Mouse (Mus musculus) bone marrow macrophage, adult 2 months (primary cell): ENCODE results near the gene Evi5. TPM values are rescaled to one million over a fixed set of nuclear protein-coding genes. Genes with fewer than 3 reads are reported as not detected.
A peak's percentile ranks its signal among the peaks of the same experiment; 100 is the strongest.

Source experiments
- H3K27ac ChIP-seq: 2 replicates; pipeline ENCODE4 v1.5.1; 2012; ENCODE audit warnings: low read depth, low read length; ENCODE audit not compliant: insufficient read depth
- H3K4me1 ChIP-seq: 2 replicates; pipeline ENCODE4 v1.6.1; 2012; ENCODE audit warnings: low read length; ENCODE audit not compliant: control insufficient read depth, insufficient read depth
- H3K4me3 ChIP-seq: 2 replicates; pipeline ENCODE4 v1.5.1; 2012; ENCODE audit warnings: mild to moderate bottlenecking, low read length, moderate library complexity; ENCODE audit not compliant: insufficient read depth
- CTCF ChIP-seq: IDR thresholded peaks from 2 replicates; pipeline ENCODE4 v1.5.1; 2012; ENCODE audit warnings: low read depth, mild to moderate bottlenecking, low read length, moderate library complexity
- POLR2A ChIP-seq: IDR thresholded peaks from 2 replicates; pipeline ENCODE4 v1.6.1; 2012; ENCODE audit warnings: mild to moderate bottlenecking, low read depth, low read length, borderline replicate concordance
- polyA plus RNA-seq: library from polyadenylated mRNA; stranded (reverse); fragments of >200 nt; gene quantifications from 2 replicates; pipeline ENCODE4 v1.2.4, GENCODE M21; 2012; ENCODE audit not compliant: missing spikeins, insufficient read depth, insufficient read length

Gene Evi5
- polyA plus RNA-seq, 1 experiment, result 30.7 TPM

DNA sequence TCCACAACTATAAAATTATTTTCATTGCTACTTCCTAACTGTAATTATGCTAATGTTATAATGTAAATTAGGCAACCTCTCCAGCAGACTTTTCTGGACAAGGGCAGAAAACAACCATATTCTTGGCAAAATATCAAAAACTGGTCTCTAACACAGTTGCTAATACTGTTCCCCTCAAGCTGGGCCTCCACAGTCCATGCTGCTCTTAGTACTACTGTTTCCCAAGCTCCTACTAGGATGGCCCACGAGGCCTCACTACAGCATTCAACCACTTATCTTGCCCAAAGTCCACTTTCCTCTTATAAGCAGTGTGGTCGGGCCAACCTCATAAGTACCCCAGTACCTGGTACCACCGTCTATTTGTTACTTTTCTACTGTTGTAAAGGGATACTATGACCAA is 20.4 kb downstream of the Evi5 start:
- Histone ChIP-seq H3K4me1 (peaks cover 31% of the 10 kb centered on the region), H3K4me3 (no peak overlapping the region), H3K27ac (no peak overlapping the region)
- TF ChIP-seq CTCF (no peak), POLR2A (no peak)

DNA sequence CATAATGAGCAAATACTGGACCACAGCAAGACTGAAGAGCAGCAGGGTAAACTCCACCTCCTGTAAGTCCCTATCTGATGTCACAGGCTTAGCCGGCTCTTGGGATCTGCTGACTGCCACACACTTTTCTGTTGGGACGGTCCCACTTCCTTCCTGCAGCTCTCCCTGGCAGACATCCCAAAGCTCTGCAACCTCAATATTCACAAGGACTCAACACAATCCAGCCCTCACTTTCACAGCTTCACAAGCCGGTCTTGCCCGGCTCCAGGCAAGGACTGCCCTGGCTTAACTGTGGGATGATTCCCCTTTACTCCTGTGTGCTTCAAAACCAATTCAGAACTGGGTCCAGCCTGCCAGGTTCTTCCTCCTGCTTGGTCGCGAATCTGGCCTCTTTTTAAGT is 21.1 kb downstream of the Evi5 start:
- H3K27ac ChIP-seq, result peak overlapping the region; percentile 41

DNA sequence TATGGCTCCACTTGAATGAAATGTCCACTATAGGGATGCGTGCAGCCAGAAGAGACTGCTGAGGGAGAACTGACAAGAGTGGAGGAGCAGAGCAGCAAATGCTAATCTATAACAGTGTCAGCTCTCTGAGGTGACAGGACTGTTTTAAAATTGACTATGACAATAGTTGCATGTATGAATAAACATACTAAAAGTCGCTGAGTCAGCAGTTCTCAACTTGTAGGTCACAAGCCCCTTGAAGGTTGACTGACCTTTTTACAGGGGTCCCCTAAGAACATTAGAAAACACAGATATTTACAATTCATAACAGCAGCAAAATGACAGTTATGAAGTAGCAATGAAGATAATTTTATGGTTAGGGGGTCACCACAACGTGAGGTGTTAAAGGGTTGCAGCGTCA is 25.9 kb downstream of the Evi5 start:
- Histone ChIP-seq H3K4me1 (peaks cover 20% of the 10 kb centered on the region), H3K4me3 (no peak overlapping the region), H3K27ac (no peak overlapping the region)
- TF ChIP-seq POLR2A, result no peak
- no peak for TF ChIP-seq CTCF

More for the DNA sequence above, 21.1 kb downstream of the Evi5 start:
- H3K4me1 ChIP-seq, result peaks cover 31% of the 10 kb centered on the region
- TF ChIP-seq POLR2A, result no peak
- TF ChIP-seq CTCF, result no peak
- H3K4me3 ChIP-seq, result peak overlapping the region; percentile 36

DNA sequence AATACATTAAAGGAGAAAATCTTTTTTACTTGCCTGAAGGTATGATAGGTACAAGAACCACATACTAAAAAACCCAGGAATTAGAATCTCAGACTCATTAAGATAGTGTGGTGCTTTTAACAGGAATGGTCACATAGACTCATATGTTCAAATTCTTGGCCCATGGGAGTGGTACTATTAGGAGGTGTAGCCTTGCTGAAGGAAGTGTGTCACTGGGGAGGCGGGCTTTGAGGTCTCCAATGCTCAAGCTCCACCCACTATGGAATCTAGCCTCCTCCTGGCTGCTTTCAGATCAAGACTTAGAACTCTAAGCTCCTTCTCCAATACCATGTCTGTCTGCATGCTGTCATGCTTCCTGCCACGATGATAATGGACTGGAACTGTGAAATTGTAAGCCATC is 27.1 kb downstream of the Evi5 start:
- TF ChIP-seq POLR2A (no peak), CTCF (no peak)
- H3K27ac ChIP-seq, result no peak overlapping the region
- no peak overlapping the region for H3K4me3 ChIP-seq

DNA sequence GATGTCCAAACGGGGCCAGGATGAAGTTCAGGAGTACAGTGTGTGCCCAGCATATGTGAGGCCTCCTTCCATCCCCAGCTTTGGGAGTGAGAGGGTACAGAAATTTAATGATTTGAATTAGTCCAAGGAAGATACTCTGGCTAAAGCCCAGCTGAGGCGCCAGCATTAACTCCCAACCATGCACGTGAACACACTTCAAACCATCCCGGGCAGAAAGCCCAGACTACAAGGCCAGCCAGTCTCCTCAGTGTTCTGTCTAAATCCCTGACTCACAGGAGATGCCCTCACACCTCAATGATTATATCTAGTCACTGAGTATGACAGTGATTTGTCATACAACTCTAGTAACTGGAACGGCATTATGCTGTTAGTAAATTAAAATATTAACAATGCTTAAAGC is 27.6 kb downstream of the Evi5 start:
- Histone ChIP-seq H3K4me3 (no peak overlapping the region), H3K27ac (no peak overlapping the region), H3K4me1 (peaks cover 9% of the 10 kb centered on the region)
- TF ChIP-seq CTCF (no peak), POLR2A (no peak)

More for the DNA sequence above, 27.1 kb downstream of the Evi5 start:
- H3K4me1 ChIP-seq, result peaks cover 13% of the 10 kb centered on the region

DNA sequence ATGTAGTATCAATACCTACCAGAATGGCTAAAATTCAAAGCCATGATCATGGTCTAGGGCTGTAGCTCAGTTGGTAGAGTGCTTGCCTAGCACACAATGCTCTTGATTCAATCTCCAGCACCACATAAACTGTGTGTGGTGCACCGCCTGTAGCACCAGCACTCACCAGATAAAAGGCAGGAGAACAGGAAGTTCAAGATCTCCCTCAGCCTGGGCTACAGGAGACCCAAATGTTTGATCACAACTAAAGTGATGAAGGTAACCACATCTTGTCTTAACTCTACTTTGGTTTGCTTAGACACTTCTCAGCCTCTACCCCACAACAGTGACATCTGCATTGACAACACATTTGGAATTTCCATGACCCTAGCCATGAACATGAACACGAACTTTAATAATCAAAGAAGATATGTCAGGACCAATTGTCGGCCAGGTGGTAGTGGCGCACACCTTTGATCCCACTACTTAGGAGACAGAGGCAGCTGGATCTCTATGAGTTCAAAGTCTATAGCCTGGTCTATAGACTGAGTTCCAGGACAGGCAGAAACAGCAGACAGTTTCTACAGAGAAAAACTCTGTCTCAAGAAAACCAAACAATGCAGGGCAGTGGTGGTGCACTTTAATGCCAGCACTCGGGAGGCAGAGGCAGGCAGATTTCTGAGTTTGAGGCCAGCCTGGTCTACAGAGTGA is 34.2 kb downstream of the Evi5 start:
- TF ChIP-seq CTCF (no peak), POLR2A (no peak)
- Histone ChIP-seq H3K27ac (no peak overlapping the region), H3K4me1 (peaks cover 13% of the 10 kb centered on the region), H3K4me3 (no peak overlapping the region)

GRCm38 (mm10) chr5:107838891-107839644 is 35.8 kb downstream of the Evi5 start:
- Histone ChIP-seq H3K4me1 (peaks cover 13% of the 10 kb centered on the region), H3K27ac (no peak overlapping the region), H3K4me3 (no peak overlapping the region)
- TF ChIP-seq POLR2A (no peak), CTCF (no peak)

- Histone ChIP-seq H3K4me3 (no peak overlapping the region), H3K27ac (no peak overlapping the region), H3K4me1 (peaks cover 6% of the 10 kb centered on the region)
- TF ChIP-seq CTCF (no peak), POLR2A (no peak)
Observed at GRCm38 (mm10) chr5:107834287-107834686, 40.6 kb downstream of the Evi5 start.

DNA sequence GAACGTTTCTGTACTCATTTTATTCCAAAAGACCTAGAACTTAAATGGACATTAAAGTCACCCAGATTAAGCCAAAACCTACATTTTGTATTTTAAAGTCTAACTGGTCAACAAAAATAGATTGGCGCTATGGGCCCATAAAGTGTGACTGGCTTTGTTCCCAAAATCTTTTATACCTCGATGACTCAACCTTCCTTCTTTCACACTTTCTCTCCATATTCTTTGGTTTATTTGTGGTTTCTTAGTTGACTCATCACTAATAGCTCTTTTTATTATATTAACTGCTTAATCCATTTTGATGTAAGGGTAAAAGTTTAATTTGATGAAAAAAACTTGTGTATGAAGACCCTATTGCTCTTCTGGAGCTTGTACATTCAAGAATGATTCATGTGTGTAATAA is 43.6 kb downstream of the Evi5 start:
- no peak for TF ChIP-seq CTCF
- TF ChIP-seq POLR2A, result no peak
- H3K4me1 ChIP-seq, result peaks cover 3% of the 10 kb centered on the region
- H3K4me3 ChIP-seq, result no peak overlapping the region
- no peak overlapping the region for H3K27ac ChIP-seq

- TF ChIP-seq POLR2A (no peak), CTCF (no peak)
- Histone ChIP-seq H3K4me1 (peaks cover 3% of the 10 kb centered on the region; the same call in 1 of the 2 replicates), H3K27ac (no peak within 1 kb of the TSS), H3K4me3 (no peak within 1 kb of the TSS)
Observed at GRCm38 (mm10) chr5:107829998-107830560, 44.8 kb downstream of the Evi5 start, which contains the start of gene Ube2d2b. Gene Ube2d2b, plus strand, starts transcription at chr5:107830099.
